In the genomic region with DNA sequence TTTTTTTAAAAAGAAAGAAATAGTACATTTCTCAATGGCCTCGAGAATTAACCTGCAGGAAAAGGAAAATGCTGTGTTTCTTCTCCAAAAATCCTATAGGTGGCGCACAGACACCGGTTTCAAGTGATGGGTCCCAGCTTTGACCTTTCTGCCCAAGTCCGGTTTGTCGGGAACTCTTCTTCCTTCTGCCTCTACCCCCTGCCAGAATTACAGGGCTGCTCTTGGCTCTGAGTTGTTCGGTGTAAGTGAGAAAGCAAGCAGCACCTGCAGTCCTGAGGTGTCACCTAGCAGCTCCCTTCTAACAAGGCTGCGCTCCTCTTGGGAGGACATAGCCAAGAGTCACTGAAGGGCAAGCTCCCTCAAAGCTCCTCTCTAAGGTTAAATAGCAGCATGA, we compare ENCODE assay signal across 8 mouse cellular contexts.
DNase-seq lines count a peak whose midpoint lies in the region; ATAC-seq lines count a peak whose summit lies in the region.

No protein-coding gene starts in this region.

- peak overlapping the region; percentile 57 for H3K4me2 ChIP-seq in heart, embryonic 16.5 days (ENCODE audit: low read depth, low read length)

- peak; percentile 6 to 15 for DNase-seq in frontal cortex, postnatal 36 days (ENCODE audit: low spot score in 2 of 2)
- DNase-seq in frontal cortex, postnatal 14 days (ENCODE audit: low spot score in 2 of 2): no peak
- peak; percentile 57 for DNase-seq in NIH3T3 (ENCODE audit: low read depth)
- peak; percentile 3 to 17 for DNase-seq in cerebellum, postnatal 36 days
- DNase-seq in kidney, postnatal 36 days: peak; percentile 25 to 45
- DNase-seq in spleen, postnatal 10 days (ENCODE audit: low spot score in 2 of 2): peak; percentile 9 to 15

- no peaks in the 10 kb centered on the region for H3K79me2 ChIP-seq in macrophage (ENCODE audit: inconsistent target)

- H3K4me1 ChIP-seq in heart, embryonic 16.5 days (ENCODE audit: control insufficient read depth, insufficient read depth, low read length): no peaks in the 10 kb centered on the region

- H3K27ac ChIP-seq in heart, embryonic 16.5 days (ENCODE audit: low read length): no peak overlapping the region
- no peak overlapping the region for H3K27ac ChIP-seq in macrophage

- no peak for ATAC-seq in heart, embryonic 16.5 days (replicated peaks; ENCODE audit: extremely low read depth, insufficient read depth, low FRiP score)

- no peaks in the 10 kb centered on the region for H3K36me3 ChIP-seq in heart, embryonic 16.5 days (ENCODE audit: control insufficient read depth, insufficient read depth)
- no peaks in the 10 kb centered on the region for H3K36me3 ChIP-seq in macrophage (ENCODE audit: inconsistent target)

- H3K9ac ChIP-seq in heart, embryonic 16.5 days (ENCODE audit: low read length): no peak overlapping the region

- H3K9me3 ChIP-seq in heart, embryonic 16.5 days (replicated peaks; ENCODE audit: control insufficient read depth, low read length): no peaks in the 10 kb centered on the region

- 13% methylated on average over 7 of the region's 7 CpGs for WGBS in heart, embryonic 16.5 days
- WGBS in macrophage (ENCODE audit: missing documents): 16% methylated on average over 7 of the region's 7 CpGs

- H3K4me3 ChIP-seq in heart, embryonic 16.5 days (ENCODE audit: low read length): peak overlapping the region; percentile 37
- peak overlapping the region; percentile 17; the same call in 1 of the 2 replicates for H3K4me3 ChIP-seq in macrophage (ENCODE audit: inconsistent target)

- H3K27me3 ChIP-seq in heart, embryonic 16.5 days (ENCODE audit: control insufficient read depth, insufficient read depth, low read length): peaks cover 16% of the 10 kb centered on the region

Comparison
In these comparisons a context has a peak if more than half of its experiments do, and no peak if none do; other contexts are left out.
1. DNase-seq: peak in frontal cortex, postnatal 36 days (2 of 2), NIH3T3 (single experiment), cerebellum, postnatal 36 days (2 of 2), kidney, postnatal 36 days (2 of 2) and spleen, postnatal 10 days (2 of 2); none in frontal cortex, postnatal 14 days (0 of 2).